Mouse (Mus musculus) thymus, postnatal 4 days (tissue): ENCODE data around the gene Vmn1r5.
"Not testable (repeated sequence)": the region's sequence is repeated elsewhere in the genome, so short reads cannot be mapped to it uniquely, and the experiment has no call there.

Experiments used
- DNase-seq: peaks from one replicate; pipeline ENCODE4 v3.0.0; 2021

Gene Vmn1r5

GRCm38 (mm10) chr6:56969973-56970372, at the start of gene Vmn1r5:
TSS of gene Vmn1r5 (plus strand) at chr6:56970273.
- no peak for DNase-seq

- DNase-seq: no peak
Measured at GRCm38 (mm10) chr6:56923331-56923725, 46.7 kb upstream of the Vmn1r5 start.

GRCm38 (mm10) chr6:56923726-56924707, 46.1 kb upstream of the Vmn1r5 start, which contains the start of the genes Nt5c3 and Vmn1r4:
TSS of gene Nt5c3 (minus strand) at chr6:56923932.
TSS of gene Vmn1r4 (plus strand) at chr6:56924015.
- DNase-seq: peak; percentile 97

GRCm38 (mm10) chr6:56931648-56932415, 38.2 kb upstream of the Vmn1r5 start:
- no peak for DNase-seq

GRCm38 (mm10) chr6:56932464-56932863, 37.6 kb upstream of the Vmn1r5 start:
- no peak for DNase-seq

GRCm38 (mm10) chr6:56934366-56934765, 35.7 kb upstream of the Vmn1r5 start:
- DNase-seq: no peak

- no peak for DNase-seq
Measured at GRCm38 (mm10) chr6:56956436-56956835, 13.6 kb upstream of the Vmn1r5 start.

- no peak for DNase-seq
Measured at GRCm38 (mm10) chr6:56996943-56997342, 26.9 kb downstream of the Vmn1r5 start, which contains the start of gene Vmn1r6. TSS of gene Vmn1r6 (plus strand) at chr6:56997243.

GRCm38 (mm10) chr6:57025224-57025623, 55.2 kb downstream of the Vmn1r5 start, which contains the start of gene Vmn1r7:
TSS of gene Vmn1r7 (minus strand) at chr6:57025324.
- not testable (repeated sequence) for DNase-seq

- no peak for DNase-seq
Measured at GRCm38 (mm10) chr6:57031984-57032383, 61.9 kb downstream of the Vmn1r5 start, which contains the start of gene Vmn1r8. TSS of gene Vmn1r8 (plus strand) at chr6:57032284.

- no peak for DNase-seq
Measured at GRCm38 (mm10) chr6:57034674-57035073, 64.6 kb downstream of the Vmn1r5 start.
